Mouse (Mus musculus) kidney, postnatal 14 days (tissue): ENCODE results near the gene Lhfpl2.
A peak's percentile ranks its signal among the peaks of the same experiment; 100 is the strongest.

Source experiments
- DNase-seq: peaks from one replicate; pipeline ENCODE4 v3.0.0; 2022; ENCODE audit warnings: mixed read lengths

The Lhfpl2 gene

DNA sequence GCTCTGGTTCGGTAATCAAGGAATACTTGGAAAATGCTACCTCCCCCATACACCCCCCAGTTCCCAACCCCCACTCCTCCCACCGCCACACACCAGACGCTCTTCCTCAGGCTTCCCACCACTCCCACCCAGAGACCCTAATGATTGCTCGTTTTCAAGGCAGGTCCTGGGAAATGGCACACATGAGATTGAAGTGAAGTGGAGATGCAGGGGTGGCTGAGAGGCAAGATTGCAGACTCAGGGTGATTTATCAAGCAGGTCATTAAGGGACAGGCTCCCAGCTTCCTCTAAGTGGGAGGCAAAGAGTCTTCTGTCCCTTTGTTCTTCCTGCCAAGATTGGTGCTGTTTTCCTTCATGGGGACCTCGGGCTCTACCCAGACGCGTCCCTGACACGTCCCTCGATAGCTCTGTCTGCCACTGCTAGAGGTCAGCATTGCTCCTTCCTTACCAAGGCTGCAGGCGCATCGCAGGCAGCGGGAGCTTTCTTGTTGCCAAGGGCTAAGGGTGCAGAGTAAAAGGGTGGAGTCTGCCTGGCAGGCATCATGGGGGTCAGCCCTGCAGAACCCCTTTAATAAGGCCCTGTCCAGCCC is 85.6 kb downstream of the Lhfpl2 start:
- DNase-seq = peak; percentile 63

DNA sequence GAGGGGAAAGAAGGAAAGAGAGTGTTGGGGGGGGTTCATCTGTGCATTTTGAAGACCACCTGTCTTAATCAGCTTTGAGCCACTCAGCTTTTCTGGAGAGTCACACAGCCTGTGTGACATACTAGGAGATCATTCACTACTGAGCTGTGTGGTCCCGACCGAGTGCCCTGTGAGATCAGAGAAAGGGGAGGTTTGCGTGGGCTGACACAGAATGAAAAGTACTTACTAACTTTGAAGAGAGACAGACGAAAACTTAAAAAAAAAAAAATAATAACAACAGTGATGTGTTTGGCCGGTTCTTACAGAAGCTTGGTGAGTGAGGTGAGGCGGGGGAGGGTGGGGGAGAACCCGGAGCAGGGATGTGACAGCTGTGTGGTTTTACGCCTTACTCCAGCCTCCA is 86.9 kb downstream of the Lhfpl2 start:
- no peak for DNase-seq

DNA sequence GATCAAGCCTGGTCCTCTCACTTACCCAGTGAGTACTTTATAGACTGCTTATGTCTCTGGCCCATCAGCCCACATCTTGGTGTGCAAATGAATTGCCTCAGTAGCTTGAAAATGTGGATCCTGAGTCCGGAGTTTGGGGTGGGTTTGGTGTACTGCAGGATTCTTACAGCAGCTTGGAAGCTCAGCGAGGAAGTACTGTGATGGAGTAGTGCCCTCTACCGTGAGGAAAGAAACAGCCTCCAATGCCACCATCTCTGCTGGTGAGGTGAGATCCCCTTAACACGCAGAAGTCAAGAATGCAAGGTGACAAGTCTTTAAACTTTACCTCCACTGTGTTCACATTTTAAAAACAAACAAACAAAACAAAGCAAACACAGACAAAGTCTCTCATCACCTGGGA is 89.7 kb downstream of the Lhfpl2 start:
- DNase-seq = peak; percentile 64

DNA sequence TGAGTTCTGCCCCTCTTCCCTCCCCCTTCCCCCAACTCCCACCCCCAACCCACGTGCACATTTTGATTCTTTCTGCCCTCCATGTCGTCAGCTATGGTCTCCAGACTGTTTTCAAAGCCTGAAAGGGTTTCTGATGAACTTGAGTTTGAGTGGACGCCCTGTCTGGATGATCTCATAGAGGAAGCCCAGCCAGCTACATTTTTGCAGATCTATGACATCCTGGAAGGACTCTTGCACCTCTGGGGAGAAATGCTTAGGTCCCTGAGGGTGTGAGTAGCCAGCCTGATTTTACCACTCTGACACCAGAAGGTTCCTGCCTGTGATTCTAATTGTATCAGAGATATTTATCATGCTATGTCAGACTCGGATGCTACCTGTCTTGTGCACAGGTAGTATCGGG is 91.4 kb downstream of the Lhfpl2 start:
- no peak for DNase-seq

DNA sequence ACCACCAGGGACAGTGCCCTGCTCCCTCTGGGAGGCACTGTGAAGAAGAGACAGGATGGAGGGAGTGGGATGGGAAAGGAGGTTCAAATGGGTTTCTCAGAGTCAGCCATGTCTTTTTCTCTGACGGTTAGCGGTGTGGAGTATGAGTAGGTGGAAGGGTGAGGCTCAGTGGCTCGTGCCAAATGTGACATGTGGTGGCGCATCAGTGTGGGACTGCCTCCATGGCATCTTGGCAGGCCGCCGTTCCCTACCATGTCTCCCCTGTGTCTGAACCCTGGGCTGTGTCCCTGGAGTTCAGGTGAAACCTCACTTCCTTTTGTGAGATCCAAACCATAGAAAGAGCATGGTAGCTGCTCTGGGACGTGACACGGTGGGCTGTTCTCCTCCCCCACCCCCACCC is 92.2 kb downstream of the Lhfpl2 start:
- DNase-seq = no peak

DNA sequence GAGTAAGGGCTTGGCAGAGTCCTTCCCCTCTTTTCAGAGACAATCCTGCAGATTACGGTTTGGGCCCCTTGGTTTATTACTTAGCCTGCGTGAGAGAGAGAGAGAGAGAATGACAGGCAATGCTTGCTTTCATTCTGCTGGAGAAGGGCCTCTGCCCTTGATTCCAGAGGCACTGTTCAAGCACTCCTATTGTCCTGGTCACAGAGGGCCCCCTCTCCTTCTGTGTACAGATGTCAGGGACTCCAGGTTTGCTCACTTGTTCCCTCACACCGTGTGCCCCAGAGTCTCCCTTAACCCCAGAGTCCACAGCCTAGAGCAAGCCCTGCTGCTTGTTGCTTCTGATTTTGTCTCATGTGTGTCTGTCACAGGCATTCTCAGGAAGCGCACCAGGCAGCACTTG is 93.7 kb downstream of the Lhfpl2 start:
- no peak for DNase-seq

DNA sequence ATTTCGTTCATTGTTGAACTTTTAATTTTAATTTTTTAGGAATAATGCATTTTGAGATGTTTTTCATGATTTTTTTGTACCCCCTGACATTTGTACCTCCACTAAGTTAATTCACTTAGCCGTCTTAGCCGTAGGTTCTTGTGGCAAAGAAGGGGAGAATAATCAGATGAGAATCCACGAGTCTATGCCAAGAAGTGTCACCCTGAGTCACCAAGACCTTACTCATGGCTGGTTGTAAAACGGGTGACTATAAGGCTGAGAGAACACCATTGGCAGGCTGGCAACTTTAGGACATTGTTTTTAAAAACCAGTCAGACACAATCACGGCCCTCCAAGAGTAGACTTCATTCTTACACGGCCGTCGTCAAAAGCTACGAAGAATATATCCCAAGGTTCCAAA is 95.2 kb downstream of the Lhfpl2 start:
- no peak for DNase-seq

DNA sequence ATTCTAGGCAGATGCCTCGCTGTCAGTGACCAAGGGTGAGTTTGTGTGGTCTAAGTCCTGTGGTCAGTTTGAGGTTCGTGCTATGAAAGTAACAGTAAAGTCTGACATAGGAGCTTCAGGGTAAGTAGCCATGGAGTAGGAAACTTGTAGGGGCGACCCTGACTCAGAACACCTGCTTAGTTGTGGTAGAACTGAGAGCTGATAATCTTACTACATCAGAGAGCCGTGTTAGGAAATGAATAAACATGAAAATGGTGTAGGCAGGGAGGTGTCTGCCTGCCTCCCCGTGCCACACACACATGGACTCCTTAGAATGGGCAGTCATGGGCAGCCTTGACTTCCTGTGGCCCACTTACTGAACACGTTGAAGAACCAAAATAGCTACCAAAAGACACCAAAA is 96.1 kb downstream of the Lhfpl2 start:
- DNase-seq = no peak

DNA sequence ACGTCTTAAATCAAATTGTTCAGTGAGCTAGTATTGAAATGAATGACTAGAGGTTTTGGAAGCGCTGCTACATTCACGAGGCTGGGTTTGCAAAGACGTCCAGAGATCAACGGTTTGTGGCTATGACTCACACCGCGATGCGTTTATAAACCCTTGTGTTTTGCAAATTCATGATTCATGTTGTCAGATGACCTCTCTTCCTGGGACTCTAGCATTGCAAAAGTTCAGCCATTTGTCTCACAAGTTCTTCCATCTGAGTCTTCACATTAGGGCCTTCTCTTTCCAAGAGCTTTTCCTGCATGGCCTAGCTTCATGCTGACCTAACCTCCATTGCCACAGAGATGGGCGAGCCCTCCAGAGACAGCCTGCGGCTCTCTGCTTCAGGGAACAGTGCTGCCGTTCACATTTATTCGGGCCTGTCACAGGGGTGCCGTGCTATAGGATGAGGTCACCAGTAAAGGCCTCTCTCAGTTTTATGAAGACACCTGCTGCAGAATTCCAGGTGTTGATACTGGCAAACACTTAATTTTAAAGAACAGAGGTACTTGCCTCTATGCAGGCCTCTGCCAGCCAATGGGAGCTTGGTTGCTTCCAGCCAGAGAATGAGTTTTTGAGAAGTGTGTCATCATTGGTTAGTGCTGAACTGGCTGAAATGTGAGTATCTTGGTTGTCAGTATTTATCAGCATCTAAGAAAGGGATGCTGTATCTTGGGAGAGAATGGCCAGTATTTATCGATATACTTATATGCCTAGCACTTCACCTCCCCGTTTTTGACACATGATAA is 97.1 kb downstream of the Lhfpl2 start:
- no peak for DNase-seq

DNA sequence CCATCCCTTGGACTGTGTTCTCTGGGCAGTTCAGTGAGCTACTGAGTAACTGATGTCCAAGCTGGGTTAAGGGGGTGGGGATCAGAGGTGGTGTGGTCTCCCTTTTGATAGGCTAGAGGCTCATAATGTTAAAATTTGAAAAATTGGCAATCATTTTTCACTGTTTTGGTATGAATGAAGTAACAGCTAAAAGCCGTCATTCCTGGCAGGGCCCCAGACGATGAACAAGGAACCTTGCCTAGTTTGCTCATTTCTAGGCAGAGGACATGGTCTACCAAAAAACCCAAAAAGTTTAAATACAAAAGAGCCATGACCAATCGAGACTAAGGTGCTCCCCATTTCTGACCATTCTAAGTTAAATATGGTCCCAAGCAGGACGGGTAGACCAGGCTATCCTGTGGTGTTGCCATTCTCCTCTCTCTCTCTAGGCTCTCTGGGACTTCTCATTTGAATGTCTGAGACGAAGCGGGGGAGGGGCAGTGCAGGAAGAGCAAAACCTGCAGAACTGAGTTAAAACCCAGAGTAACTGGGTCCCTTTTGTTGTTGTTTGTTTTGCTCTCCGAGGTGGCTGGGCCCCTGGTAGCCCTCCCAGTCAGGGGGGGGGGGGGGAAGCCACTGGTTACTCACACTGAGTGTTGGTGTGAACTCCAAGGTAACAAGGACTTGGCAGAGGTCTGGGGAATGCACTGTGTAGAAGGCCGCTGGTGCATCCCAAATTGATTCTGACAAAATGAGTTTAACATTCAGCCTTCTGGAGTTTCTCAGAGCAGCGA is 98.2 kb downstream of the Lhfpl2 start:
- no peak for DNase-seq

DNA sequence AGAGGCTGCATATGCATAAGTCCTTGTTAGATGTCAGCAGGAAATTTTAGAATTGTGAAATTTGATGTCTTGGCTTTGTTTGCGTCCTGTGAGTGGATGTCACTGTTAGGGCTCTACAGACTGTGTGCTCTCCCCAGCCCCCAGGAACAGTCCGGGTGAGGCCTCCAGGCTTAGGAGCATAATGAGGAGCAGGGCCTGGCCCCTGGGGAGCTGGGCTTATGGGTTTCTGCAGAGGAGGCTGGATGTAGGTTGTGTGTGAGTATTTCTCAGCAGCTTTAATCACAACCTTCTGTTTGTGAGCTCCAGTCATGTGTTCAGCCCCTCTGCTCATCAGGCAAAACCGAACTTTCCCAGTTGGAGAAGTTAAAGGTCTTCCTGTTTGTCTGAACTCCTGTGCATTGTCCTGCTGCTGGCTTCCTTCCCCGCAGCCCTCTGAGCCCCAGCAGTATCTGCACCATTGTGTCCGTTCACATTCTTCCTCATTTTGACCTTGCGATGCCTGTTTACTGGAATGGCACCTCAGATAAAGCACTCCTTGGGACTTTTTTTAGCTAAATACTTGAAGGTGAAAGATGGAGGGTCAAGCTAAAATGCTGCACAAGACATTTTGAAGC is 101.4 kb downstream of the Lhfpl2 start:
- no peak for DNase-seq

DNA sequence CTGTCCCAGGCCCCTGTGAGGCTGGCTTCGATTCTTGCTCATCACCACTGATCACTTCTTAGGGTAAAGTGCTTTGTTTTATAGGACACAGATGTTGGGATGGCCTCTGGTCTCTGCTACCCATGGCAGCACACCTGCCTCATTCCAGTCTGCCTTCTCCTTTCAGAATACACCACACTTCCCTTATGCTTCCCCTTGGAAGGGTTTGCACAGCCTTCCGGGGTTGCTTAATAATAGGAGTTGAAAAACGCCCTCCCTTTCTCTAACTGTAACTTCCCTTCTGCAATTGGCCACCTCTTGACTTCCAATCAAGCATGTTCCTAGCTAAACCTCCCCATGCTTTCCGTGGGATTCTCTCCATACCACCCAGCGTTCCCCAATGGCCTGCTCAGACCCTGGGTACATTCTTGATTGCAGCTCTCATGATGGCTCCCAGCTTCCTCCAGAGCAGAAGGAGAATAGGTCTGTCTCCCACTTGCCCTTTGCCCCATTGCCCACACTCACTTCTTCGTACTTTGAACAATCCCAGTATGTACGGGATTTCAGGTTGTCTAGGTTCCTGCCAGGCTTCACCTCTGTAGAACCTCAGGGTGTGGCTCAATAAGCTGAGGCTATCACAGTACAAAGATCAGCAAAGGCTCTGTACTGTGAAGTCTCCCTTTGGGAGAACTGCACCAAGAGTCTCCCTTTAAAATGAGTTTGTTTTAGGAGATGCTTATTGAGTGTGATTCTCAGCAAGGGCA is 102.1 kb downstream of the Lhfpl2 start:
- peak; percentile 59 for DNase-seq

DNA sequence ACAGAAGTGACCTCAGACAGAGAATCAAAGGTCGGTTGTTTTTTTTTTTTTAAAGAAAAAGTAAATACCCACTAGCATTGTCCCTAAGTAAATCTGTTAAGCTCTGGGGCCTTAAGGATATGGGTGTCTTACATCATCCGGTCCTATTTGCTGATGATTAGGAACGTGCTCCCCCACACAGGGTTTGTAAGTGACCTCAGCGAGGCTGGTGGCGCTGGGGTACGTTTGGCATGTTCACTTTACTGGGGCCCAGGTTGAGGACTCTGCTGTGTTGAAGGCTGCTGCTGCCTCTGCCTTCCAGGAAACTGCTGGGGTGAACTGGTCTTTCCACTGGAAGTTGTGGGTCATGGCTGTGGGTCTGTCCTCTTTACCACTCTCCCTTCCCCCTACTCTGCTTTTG is 106.9 kb downstream of the Lhfpl2 start:
- DNase-seq = no peak

DNA sequence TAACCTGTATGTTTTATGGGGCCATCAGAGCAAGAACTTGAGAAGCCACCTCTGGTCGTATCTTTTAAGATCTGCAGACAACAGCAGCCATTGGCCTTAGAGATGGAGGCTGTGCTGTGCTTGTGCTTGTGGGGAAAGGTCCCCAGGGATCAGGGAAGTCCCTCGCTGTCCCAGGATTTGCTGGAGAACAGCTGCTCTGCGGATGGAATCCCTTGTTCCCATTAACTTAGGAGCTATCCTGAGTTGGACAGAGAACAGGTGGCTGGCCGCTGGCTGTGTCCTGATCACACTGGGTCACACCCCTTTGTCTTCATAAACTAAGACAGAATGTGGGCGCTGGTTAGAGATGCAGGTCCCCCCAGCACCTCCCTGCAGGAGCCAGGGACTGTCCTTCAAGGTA is 110.7 kb downstream of the Lhfpl2 start:
- no peak for DNase-seq

DNA sequence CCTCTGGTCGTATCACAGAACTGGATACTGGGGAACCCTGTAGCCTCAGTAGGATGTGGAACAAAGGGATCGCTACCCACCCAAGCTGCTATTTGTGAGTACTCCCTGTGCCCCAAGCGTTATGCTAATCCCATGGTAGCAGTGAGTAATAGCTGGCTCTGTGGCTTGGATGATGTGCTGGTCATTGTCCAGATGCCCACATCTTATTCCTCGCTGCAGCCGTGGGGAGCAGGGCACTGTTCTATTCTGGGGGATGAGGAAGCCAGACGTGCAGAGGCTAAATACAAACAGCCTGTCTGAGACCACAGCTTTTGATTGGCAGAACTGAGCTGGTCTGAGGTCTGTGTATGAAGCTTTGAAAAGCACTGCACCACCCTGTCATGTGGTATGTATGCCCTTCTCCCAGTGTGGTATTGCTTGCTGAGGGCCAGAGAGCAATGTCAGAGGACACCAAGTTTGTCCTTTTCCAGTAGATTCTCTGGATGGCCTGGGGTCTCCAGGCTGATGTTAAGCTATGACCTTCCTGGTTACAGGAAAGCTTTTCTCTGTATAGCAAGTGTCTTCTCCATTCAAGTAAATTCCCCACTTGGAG is 111.8 kb downstream of the Lhfpl2 start:
- no peak for DNase-seq

DNA sequence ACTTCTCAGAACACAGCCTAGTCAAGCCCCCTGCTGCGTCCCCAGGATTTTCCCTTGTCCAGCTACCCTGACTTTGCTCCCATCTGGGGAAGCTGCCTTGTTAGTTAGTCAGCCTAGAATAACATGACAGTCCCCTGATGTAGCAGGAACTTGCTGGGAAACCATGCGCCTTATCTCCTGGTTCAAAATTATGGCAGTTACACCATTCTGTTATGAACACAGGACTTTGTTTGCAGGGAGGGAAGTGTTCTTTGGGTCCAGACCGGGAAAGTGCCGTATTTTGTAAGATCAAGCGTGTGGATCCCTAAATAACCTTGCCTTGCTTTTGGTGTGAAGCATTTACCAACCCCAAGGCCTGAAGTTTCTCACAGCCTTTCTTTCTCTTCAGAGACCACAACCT is 114.0 kb downstream of the Lhfpl2 start:
- DNase-seq = no peak

DNA sequence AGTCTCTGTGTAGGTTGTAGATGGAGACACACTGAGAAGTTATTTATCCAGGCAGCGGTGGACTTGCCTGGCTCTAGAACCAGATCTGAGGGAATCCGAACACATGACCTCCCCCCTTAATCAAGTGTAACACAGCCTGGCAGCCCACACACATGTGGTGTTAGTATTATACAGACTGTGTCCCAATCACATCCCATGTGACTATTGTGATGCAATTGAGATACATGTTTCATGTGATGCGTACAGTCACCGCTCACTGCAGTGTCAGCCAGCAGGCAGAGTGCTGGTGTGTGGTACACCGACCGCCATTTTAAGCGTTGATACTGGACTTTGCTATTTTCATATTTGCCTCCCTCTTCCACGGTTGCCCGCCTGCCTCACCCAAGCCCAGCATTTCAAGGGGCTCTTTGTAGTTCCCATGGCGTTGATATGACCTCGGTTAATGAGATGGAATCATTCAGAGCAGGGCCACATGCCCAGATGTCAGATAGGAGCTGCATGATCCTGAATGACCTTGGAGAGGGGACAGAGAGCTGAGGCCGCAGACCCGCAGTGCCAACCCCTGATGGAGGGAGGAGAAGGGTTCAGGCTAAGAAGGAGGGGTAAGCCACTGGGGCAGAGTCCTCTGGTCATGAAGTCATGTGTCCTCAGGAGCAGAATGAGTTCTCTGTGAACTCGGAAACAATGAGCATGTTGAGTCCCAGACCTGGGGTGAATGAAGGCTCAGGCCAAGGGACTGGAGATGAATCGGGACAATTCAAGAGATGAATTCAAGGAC is 115.1 kb downstream of the Lhfpl2 start:
- DNase-seq = peak; percentile 27

DNA sequence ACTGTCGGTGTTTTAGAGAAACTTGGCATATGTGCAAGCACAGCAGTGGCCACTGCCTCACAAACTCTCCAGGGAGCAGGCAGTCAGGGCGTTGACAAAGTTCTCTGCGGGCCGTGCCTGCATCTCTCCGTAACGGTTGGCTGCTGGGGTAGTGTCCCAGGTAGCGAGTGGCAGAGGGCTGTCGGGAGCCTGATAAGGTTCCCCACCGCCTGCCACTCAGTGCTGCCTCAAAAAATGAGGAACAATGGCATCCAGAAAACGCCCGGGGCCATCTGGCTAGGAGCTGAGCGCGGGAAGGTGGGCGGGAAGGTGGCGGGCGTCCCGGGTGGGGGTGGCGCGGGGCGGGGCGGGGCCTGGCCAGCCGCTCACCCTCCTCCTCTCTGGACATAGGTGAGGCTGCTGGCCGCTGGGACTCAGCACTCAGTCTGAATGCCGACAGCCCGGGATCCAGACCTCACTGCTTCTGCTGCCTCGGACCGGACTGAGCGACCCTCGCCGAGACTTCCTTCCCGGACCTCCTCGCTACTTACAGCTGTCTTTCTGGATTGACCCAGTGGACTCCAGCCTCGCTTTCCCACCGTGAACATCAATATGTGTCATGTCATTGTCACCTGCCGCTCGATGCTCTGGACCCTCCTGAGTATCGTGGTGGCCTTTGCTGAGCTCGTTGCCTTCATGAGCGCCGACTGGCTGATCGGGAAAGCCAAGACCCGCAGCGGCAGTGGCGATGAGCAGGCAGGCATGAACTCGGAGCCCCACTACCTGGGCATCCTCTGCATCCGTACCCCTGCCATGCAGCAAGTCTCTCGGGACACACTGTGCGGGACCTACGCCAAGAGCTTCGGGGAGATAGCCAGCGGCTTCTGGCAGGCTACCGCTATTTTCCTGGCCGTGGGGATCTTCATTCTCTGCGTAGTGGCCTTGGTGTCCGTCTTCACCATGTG is 116.3 kb downstream of the Lhfpl2 start:
- DNase-seq = peak; percentile 62

DNA sequence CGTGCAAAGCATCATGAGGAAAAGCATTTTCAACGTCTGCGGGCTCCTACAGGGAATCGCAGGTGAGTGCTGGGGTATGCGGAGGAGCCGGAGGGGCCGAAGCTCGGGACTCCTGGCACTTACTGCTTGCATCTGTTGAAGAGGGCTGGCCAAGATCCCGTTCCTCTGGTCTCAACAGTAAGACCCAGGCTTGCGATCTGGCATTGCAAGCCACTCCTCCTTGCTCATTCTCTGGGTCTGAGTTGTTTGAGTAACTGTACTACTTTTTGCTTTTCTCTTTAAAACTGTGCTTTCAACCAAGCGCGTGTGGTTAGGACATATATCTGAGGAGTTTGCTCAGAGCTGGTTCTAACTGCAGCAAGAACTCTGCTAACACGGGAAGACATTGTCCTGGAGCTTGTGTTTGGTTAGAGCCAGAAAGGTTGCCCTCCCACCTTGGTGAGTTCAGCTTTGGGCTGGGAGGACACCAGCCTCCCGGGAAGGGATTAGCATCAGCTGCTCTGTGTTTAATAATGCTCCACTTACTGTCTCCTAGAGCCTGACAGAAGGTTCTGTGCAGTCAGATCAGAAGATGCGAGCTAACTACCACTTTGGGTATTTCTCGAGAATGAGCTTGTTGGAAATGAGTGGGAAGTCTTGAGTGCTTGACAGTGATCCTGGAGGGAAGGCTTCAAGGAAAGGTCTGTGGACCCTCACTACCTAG is 117.1 kb downstream of the Lhfpl2 start:
- no peak for DNase-seq
